Mouse (Mus musculus) bone marrow, adult 2 months (tissue): ENCODE data around the gene Cul7.
A peak's percentile ranks its signal among the peaks of the same experiment; 100 is the strongest.

Experiments used
- CTCF ChIP-seq: fragments of 200-500 bp; IDR thresholded peaks from 2 replicates; pipeline ENCODE4 v1.5.1; 2011; ENCODE audit warnings: low read length, control low read depth; ENCODE audit not compliant: control insufficient read depth, insufficient read depth
- POLR2A ChIP-seq: fragments of 200-500 bp; IDR thresholded peaks from 2 replicates; pipeline ENCODE4 v1.6.1; 2011; ENCODE audit warnings: low read depth, mild to moderate bottlenecking, control low read depth, low read length, borderline replicate concordance; ENCODE audit not compliant: control insufficient read depth

DNA sequence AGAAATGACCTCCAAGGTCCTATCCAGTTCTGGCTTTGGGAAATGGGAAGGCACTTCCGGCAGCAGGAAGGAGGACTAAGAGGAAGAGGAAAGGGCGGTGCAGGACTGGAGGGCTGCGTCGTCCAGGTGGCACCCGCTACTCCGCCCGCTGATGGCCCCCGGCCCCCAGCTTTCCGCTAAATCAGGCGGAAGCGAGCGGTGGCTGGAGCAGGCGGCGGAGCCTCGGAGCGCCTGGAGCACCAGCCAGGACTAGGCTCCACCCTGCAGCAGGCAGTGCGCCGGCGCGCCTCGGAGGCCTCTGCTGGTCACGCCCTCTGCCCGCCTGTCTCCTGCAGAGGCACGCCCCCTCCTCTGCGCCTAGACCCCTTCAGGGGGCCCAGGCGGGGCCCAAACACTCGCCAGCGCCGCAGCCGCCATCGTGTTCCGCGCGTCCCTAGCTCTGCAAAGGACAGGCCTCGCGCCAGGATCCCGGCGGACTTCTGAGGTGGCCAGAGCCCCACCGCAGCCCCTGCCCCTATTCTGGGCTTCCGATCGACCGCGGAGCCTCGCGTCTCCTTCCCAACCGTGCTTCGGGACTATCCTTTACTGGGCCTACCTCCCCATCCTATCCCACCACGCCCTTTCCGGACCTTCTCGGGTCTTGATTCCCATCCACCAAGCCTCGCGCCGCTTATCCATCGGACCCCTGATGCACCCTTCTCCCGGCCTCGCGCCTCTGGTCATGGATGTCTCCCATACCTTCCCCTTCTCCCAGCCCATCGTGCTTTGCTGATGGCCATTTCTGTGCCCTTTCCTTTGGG is at the start of gene Cul7:
- no peak for TF ChIP-seq CTCF
- peak; percentile 64; the same call in 1 of the 2 replicates for TF ChIP-seq POLR2A
